Mouse (Mus musculus): ENCODE measurements around the gene Kif4.

DNA sequence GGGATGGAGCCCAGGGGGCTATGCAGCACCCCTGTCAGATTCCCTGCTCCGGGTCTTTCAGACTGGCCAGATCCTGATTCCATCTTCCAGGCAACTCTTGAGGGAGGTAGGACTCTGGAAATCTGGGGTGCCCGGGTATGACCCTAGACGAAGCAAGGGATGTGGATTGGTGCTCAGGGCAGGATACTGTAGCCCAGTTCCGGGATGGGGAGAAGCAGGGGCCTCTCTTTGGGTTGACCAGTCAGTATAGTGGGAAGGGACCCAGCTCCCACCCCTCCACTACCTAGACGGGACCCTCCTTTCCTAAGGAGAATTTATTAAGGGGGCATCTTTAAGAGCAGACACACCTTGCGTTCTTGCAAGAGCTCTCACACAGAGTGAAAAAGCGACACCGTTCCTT is 104.7 kb downstream of the Kif4 start:
- TF ChIP-seq HCFC1 (IDR thresholded peaks at IDR 0.05; ENCODE audit: borderline replicate concordance, insufficient read depth, low read length) = no peak
- TF ChIP-seq ZC3H11A (IDR thresholded peaks at IDR 0.05; ENCODE audit: borderline replicate concordance, low read depth, low read length) = no peak
- TF ChIP-seq MAFK (IDR thresholded peaks at IDR 0.05; ENCODE audit: insufficient read depth, low read depth, low read length) = no peak
- no peak for TF ChIP-seq ZNF384 (IDR thresholded peaks at IDR 0.05; ENCODE audit: low read depth, low read length)
